Mouse (Mus musculus) CH12.LX (cell line): ENCODE results near the gene Zc3h10. TPM values are rescaled to one million over a fixed set of nuclear protein-coding genes. Genes with fewer than 3 reads are reported as not detected.

Experiments used
- DNase-seq: peaks from one replicate; pipeline ENCODE4 v3.0.0-alpha.2; 2013; ENCODE audit errors: extremely low read depth
- H3K27ac ChIP-seq: 2 replicates; pipeline ENCODE4 v1.5.1; 2012; ENCODE audit warnings: low read depth, mild to moderate bottlenecking, control low read depth, moderate library complexity; ENCODE audit not compliant: insufficient read depth
- H3K27me3 ChIP-seq: replicated peaks from 2 replicates; pipeline ENCODE3; 2012; ENCODE audit warnings: inconsistent platforms
- H3K36me3 ChIP-seq, 2 experiments: replicated peaks in 1 of 2; 2 replicates each; pipeline versions ENCODE3 to v1.6.1; 2012; ENCODE audit warnings: inconsistent platforms in 1 of 2, low read length in 1 of 2, mild to moderate bottlenecking in 1 of 2, mixed read lengths in 1 of 2, moderate library complexity in 1 of 2; ENCODE audit not compliant: control insufficient read depth in 1 of 2, insufficient read depth in 1 of 2
- H3K4me1 ChIP-seq, 2 experiments: 2 replicates each; pipeline ENCODE4 v1.6.1; 2012; ENCODE audit warnings: inconsistent platforms in 1 of 2, moderate library complexity in 1 of 2; ENCODE audit not compliant: insufficient read depth in 2 of 2, control insufficient read depth in 1 of 2
- H3K4me2 ChIP-seq: 2 replicates; pipeline ENCODE4 v1.6.1; 2012; ENCODE audit warnings: low read depth, mild to moderate bottlenecking, control low read depth; ENCODE audit not compliant: poor library complexity, insufficient read depth, severe bottlenecking
- H3K4me3 ChIP-seq, 3 experiments: fragments of 150-350 bp in 1 of 3; sonication (generic) in 1 of 3; replicated peaks in 1 of 3; 2 replicates each; pipeline versions ENCODE3 to v1.5.1; 2011 to 2012; ENCODE audit warnings: low read depth in 2 of 3, low read length in 2 of 3, mild to moderate bottlenecking in 2 of 3, moderate library complexity in 2 of 3, control low read depth in 1 of 3, improper control_type of control experiment in 1 of 3, inconsistent platforms in 1 of 3, mixed read lengths in 1 of 3; ENCODE audit not compliant: poor library complexity in 1 of 3
- H3K79me2 ChIP-seq: replicated peaks from 2 replicates; pipeline ENCODE4 v1.6.1; 2012; ENCODE audit warnings: mild to moderate bottlenecking, moderate library complexity; ENCODE audit not compliant: control insufficient read depth, poor library complexity, insufficient read depth, severe bottlenecking; ENCODE audit errors: extremely low read depth
- H3K9ac ChIP-seq: 2 replicates; pipeline ENCODE4 v1.6.1; 2012; ENCODE audit warnings: low read depth, mild to moderate bottlenecking, control low read depth, moderate library complexity; ENCODE audit not compliant: insufficient read depth
- H3K9me3 ChIP-seq: replicated peaks from 2 replicates; pipeline ENCODE3; 2012; ENCODE audit warnings: low read length, inconsistent platforms, mixed read lengths
- BHLHE40 ChIP-seq: IDR thresholded peaks from 2 replicates; pipeline ENCODE4 v1.6.1; 2011; ENCODE audit warnings: mild to moderate bottlenecking, low read depth, low read length, improper control_type of control experiment
- CHD1 ChIP-seq: IDR thresholded peaks from 2 replicates; pipeline ENCODE4 v1.6.1; 2012; ENCODE audit warnings: low read depth, low read length, improper control_type of control experiment, inconsistent platforms
- ELF1 ChIP-seq: IDR thresholded peaks from 2 replicates; pipeline ENCODE4 v1.6.1; 2014; ENCODE audit warnings: low read depth, mild to moderate bottlenecking, inconsistent platforms, low read length, improper control_type of control experiment
- ETS1 ChIP-seq: conservative IDR thresholded peaks from 2 replicates; pipeline ENCODE4 v1.6.1; 2012; ENCODE audit warnings: low read depth, mild to moderate bottlenecking, inconsistent platforms, low read length, improper control_type of control experiment, moderate library complexity
- GABPA ChIP-seq: IDR thresholded peaks from 2 replicates; pipeline ENCODE4 v1.6.1; 2012; ENCODE audit warnings: low read depth, low read length, improper control_type of control experiment, inconsistent platforms; ENCODE audit not compliant: insufficient replicate concordance
- JUND ChIP-seq: conservative IDR thresholded peaks from 2 replicates; pipeline ENCODE4 v1.6.1; 2011; ENCODE audit warnings: low read depth, low read length, improper control_type of control experiment
- KAT2A ChIP-seq: IDR thresholded peaks from 2 replicates; pipeline ENCODE4 v1.6.1; 2012; ENCODE audit warnings: low read length, improper control_type of control experiment, inconsistent platforms; ENCODE audit not compliant: insufficient replicate concordance
- MAFK ChIP-seq: IDR thresholded peaks from 2 replicates; pipeline ENCODE4 v1.6.1; 2011; ENCODE audit warnings: low read length, improper control_type of control experiment; ENCODE audit not compliant: insufficient replicate concordance
- MXI1 ChIP-seq: IDR thresholded peaks from 2 replicates; pipeline ENCODE4 v1.6.1; 2011; ENCODE audit warnings: mild to moderate bottlenecking, low read depth, low read length, improper control_type of control experiment
- SIN3A ChIP-seq: IDR thresholded peaks from 2 replicates; pipeline ENCODE4 v1.6.1; 2012; ENCODE audit warnings: low read length, improper control_type of control experiment, inconsistent platforms
- TCF12 ChIP-seq: IDR thresholded peaks from 2 replicates; pipeline ENCODE4 v1.6.1; 2014; ENCODE audit warnings: low read depth, mild to moderate bottlenecking, inconsistent platforms, low read length, improper control_type of control experiment
- UBTF ChIP-seq: IDR thresholded peaks from 2 replicates; pipeline ENCODE4 v1.6.1; 2012; ENCODE audit warnings: low read depth, mild to moderate bottlenecking, inconsistent platforms, low read length, improper control_type of control experiment, moderate library complexity
- ZC3H11A ChIP-seq: IDR thresholded peaks from 2 replicates; pipeline ENCODE4 v1.6.1; 2012; ENCODE audit warnings: low read depth, mild to moderate bottlenecking, inconsistent platforms, low read length, improper control_type of control experiment
- ZKSCAN1 ChIP-seq: IDR thresholded peaks from 2 replicates; pipeline ENCODE4 v1.6.1; 2012; ENCODE audit warnings: low read depth, inconsistent platforms, low read length, improper control_type of control experiment, borderline replicate concordance
- dilution Hi-C: fragments of 300-500 bp; cut with MboI; formaldehyde crosslinking; loops from 2 replicates; pipeline ENCODE4 v1.14.3; 2020; ENCODE audit warnings: low sequenced_read_pairs; ENCODE audit not compliant: extremely low pct_unique_long_range_greater_than_20kb, extremely low pct_ligation_motif_present
- in situ Hi-C: fragments of 300-500 bp; cut with MboI; formaldehyde crosslinking; loops from 3 replicates; pipeline ENCODE4 v1.14.3; 2019; ENCODE audit warnings: low sequenced_read_pairs, low pct_ligation_motif_present, low pct_unique_long_range_greater_than_20kb, mixed read lengths
- polyA plus RNA-seq: library from polyadenylated mRNA; unstranded; fragments of >175 nt; gene quantifications from 2 replicates; pipeline ENCODE4 v1.2.1, GENCODE M21; 2012; ENCODE audit warnings: low read depth; ENCODE audit not compliant: insufficient read length
- total RNA-seq, 2 experiments: library from RNA; depleted of rRNA; stranded (reverse); fragments of 300-350 nt in 1 of 2; fragments of >200 nt in 1 of 2; gene quantifications; 2 replicates each; pipeline ENCODE4 v1.2.3; 2012 to 2014

Zc3h10 gene
- total and polyA plus RNA-seq, 3 experiments = 14.4 to 19.9 (median 16.2) TPM

DNA sequence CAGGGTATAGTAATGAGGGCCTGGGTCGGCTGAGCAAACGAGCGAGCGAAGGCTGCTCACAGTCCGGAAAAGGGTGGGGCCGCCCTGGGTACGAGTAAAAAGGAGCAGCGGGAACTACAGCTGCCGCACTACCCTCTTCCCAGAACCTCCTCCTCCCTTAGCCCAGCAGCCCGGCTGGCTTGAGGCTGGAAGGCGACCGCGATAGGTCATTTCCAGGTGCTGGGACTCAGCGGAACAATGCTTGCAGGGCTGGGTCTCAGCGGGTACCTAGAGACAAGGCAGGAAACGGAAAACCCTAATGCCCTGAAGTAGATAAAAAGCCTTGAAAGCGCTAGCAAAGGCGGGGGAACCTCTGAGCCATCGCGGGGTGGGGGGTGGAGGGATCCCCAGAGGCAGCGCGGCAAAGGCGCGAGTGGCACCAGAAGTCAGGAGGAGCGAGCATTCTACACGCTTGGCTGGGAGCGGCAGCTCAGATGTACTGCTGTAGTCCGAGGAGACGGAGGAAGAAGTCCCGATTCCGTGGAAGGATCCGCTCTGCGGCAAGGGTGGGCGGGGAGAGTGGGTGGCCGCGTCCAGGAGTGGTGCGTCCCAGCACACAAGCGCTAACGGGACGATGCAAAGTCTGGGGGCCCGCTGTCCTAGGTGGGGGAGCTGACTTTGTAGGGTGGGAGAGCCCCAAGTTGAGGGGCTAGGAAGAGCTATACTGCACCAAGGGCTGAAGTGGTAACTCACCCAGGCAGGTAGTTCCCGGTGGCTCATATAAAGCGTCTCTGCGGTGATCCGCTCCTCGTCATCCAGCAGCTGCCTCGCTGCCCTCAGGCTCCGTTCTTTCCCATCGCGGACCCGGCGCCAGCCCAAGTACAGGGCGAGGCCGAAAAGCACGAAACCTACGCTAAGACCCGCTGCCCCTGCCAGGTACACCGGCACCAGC lies 22.6 kb downstream of the Zc3h10 start:
- Histone ChIP-seq H3K79me2 (no peaks in the 10 kb centered on the region), H3K27me3 (no peaks in the 10 kb centered on the region), H3K9ac (peak overlapping the region; percentile 71)
- DNase-seq = peak; percentile 41
- TF ChIP-seq TCF12 (0 out of 2 replicates have a peak, but pooled peaks have one; percentile 15), MXI1 (peak; percentile 55), SIN3A (peak; percentile 54), UBTF (peak; percentile 76; the same call in 1 of the 2 replicates), CHD1 (no peak), ZKSCAN1 (no peak), BHLHE40 (no peak), KAT2A (no peak), ELF1 (0 out of 2 replicates have a peak, but pooled peaks have one; percentile 10)
- TF ChIP-seq, all 38 proteins: peak for 5
- dilution Hi-C loops = no loop called here
- Histone ChIP-seq H3K4me3 (peak overlapping the region; percentile 86 to 92 (median 86)), H3K27ac (peak overlapping the region; percentile 51), H3K9me3 (no peaks in the 10 kb centered on the region), H3K36me3 (peaks cover 26 to 30% of the 10 kb centered on the region in 2 experiments), H3K4me2 (peak overlapping the region; percentile 29), H3K4me1 (peaks cover 0 to 21% of the 10 kb centered on the region in 2 experiments; a peak in 2 of 4 replicates)
- in situ Hi-C loops = no loop called here

DNA sequence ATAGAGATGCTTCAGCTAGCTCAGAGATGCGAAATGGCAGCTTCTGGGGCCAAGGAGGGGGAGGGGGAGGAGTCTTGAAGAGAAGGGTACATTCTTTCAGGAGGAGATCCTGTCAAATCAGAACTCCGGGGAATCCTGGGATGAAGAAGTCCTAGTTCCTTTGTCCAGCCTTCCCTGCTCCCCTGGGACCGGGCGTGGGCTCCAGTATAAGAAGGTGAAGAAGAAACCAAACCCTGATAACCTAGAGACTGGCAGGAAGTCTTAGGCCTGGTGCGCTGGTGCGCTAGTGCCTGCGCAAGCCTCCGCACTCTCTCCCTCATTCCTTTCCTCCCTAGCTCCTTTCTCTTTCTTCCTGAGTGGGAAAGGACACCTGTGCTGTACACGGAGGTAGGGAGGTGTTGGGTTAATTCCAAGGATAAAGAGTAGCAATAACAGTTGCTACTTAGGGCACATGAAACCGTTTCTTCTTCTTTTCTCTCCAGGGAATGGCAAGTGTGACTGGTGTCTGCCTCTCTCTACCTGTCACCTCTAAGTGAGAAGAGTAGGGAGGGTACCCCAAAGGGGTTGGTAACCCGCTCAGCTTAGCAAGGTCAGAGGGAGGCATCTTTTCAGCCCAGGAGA lies 23.4 kb downstream of the Zc3h10 start:
- peaks cover 0 to 21% of the 10 kb centered on the region in 2 experiments; a peak in 2 of 4 replicates for H3K4me1 ChIP-seq
- TF ChIP-seq KAT2A (no peak), BHLHE40 (0 out of 2 replicates have a peak, but pooled peaks have one; percentile 7), JUND (no peak), ETS1 (no peak), MAFK (no peak), ZC3H11A (no peak), GABPA (no peak)
- H3K4me2 ChIP-seq = peak overlapping the region; percentile 29
- DNase-seq = no peak
- peak overlapping the region; percentile 86 to 92 (median 86) for H3K4me3 ChIP-seq
- dilution Hi-C loops = no loop called here
- H3K27ac ChIP-seq = peak overlapping the region; percentile 51; the same call in 1 of the 2 replicates
- H3K27me3 ChIP-seq = no peaks in the 10 kb centered on the region
- H3K9ac ChIP-seq = peak overlapping the region; percentile 71
- in situ Hi-C loops = no loop called here
- H3K36me3 ChIP-seq = peaks cover 31 to 38% of the 10 kb centered on the region in 2 experiments
- no peaks in the 10 kb centered on the region for H3K9me3 ChIP-seq
- H3K79me2 ChIP-seq = no peaks in the 10 kb centered on the region
